In genomic region chr6:51172331-51172791, GRCm38 (mm10) we compare ENCODE assay signal across 7 mouse cellular contexts.
DNase-seq lines count a peak whose midpoint lies in the region; ATAC-seq and TF ChIP-seq lines count a peak whose summit lies in the region.

No protein-coding gene starts in this region.

- TF ChIP-seq CTCF in C2C12 (IDR thresholded peaks at IDR 0.05; ENCODE audit: control insufficient read depth, insufficient read depth, insufficient read length) (no peak), G1E (IDR thresholded peaks at IDR 0.05; ENCODE audit: low read depth, low read length) (no peak)
- TF ChIP-seq CTCF in small intestine, adult 2 months (IDR thresholded peaks at IDR 0.05; ENCODE audit: extremely low read depth, insufficient read length, insufficient replicate concordance, low read depth, low read length), result no peak

- H3K4me2 ChIP-seq in liver, embryonic 11.5 days, result peak overlapping the region; percentile 88

- no peaks in the 10 kb centered on the region for H3K79me3 ChIP-seq in C2C12 (ENCODE audit: low read depth)

- DNase-seq in G1E (ENCODE audit: low spot score), result no peak
- DNase-seq in heart, postnatal 10 days, result peak; percentile 58 to 64
- DNase-seq in liver, embryonic 11.5 days (ENCODE audit: low spot score), result peak; percentile 52
- DNase-seq in layer of hippocampus, adult 9-11 months, result no peak
- no peak for DNase-seq in yolk sac, embryonic 10.5 days (ENCODE audit: low spot score)

- peak overlapping the region; percentile 63 for H3ac ChIP-seq in C2C12 (ENCODE audit: control insufficient read depth, insufficient read length, low read depth)

- intact Hi-C loops in heart, postnatal 10 days (cut with DNase I), result loop anchor here (5.0 kb wide), 1 partner anchor 990 kb away; the partner anchor contains the start of gene Hoxa2

- H3K27me3 ChIP-seq in C2C12 (ENCODE audit: control insufficient read depth, insufficient read depth, insufficient read length), result no peaks in the 10 kb centered on the region
- H3K27me3 ChIP-seq in G1E (ENCODE audit: insufficient read depth, low read length), result no peaks in the 10 kb centered on the region
- peaks cover 37% of the 10 kb centered on the region for H3K27me3 ChIP-seq in liver, embryonic 11.5 days (replicated peaks; ENCODE audit: control insufficient read depth, insufficient read depth, low read length)
- H3K27me3 ChIP-seq in small intestine, adult 2 months (ENCODE audit: control insufficient read depth, insufficient read depth, low read length), result peaks cover 75% of the 10 kb centered on the region

- WGBS in liver, embryonic 11.5 days, result 8% methylated on average over 12 of the region's 12 CpGs
- 9% methylated on average over 12 of the region's 12 CpGs for WGBS in small intestine, adult 2 months

- ATAC-seq in G1E (ENCODE audit: extremely low read depth, insufficient number of reproducible peaks, low FRiP score, poor library complexity, severe bottlenecking), result no peak
- ATAC-seq in liver, embryonic 11.5 days (replicated peaks; ENCODE audit: low FRiP score), result peak; percentile 38; the same call in 1 of the 2 replicates

- H3K36me3 ChIP-seq in C2C12 (ENCODE audit: control insufficient read depth, insufficient read depth) (no peaks in the 10 kb centered on the region), G1E (replicated peaks) (no peaks in the 10 kb centered on the region)
- H3K36me3 ChIP-seq in liver, embryonic 11.5 days (ENCODE audit: control insufficient read depth, insufficient read depth, low read length), result no peaks in the 10 kb centered on the region
- no peaks in the 10 kb centered on the region for H3K36me3 ChIP-seq in small intestine, adult 2 months (ENCODE audit: control insufficient read depth, insufficient read depth, low read length)

- no peak for TF ChIP-seq POLR2A in small intestine, adult 2 months (IDR thresholded peaks at IDR 0.05; ENCODE audit: low read depth, low read length)

- H3K9me3 ChIP-seq in G1E (replicated peaks), result no peaks in the 10 kb centered on the region
- no peaks in the 10 kb centered on the region for H3K9me3 ChIP-seq in liver, embryonic 11.5 days (ENCODE audit: control insufficient read depth, low read length)

- H3K27ac ChIP-seq in liver, embryonic 11.5 days (ENCODE audit: low read depth, low read length), result peak overlapping the region; percentile 81
- H3K27ac ChIP-seq in small intestine, adult 2 months (ENCODE audit: insufficient read depth, low read depth, low read length), result peak overlapping the region; percentile 51

- H3K79me2 ChIP-seq in C2C12 (ENCODE audit: control insufficient read depth, insufficient read depth), result no peaks in the 10 kb centered on the region

- H3K9ac ChIP-seq in liver, embryonic 11.5 days (ENCODE audit: low read depth, low read length), result peak overlapping the region; percentile 68

- H3K4me3 ChIP-seq in C2C12 (ENCODE audit: insufficient read depth, poor library complexity, severe bottlenecking) (peak overlapping the region; percentile 12), G1E (ENCODE audit: low read depth, low read length) (peak overlapping the region; percentile 70; the same call in 1 of the 2 replicates)
- peak overlapping the region; percentile 45 for H3K4me3 ChIP-seq in liver, embryonic 11.5 days (ENCODE audit: low read depth, low read length)
- peak overlapping the region; percentile 19; the same call in 1 of the 2 replicates for H3K4me3 ChIP-seq in small intestine, adult 2 months (ENCODE audit: low read depth, low read length)

- H3K4me1 ChIP-seq in G1E (ENCODE audit: insufficient read depth, low read depth, low read length), result peaks cover 61% of the 10 kb centered on the region
- peaks cover 13% of the 10 kb centered on the region for H3K4me1 ChIP-seq in liver, embryonic 11.5 days (replicated peaks; ENCODE audit: control insufficient read depth, insufficient read depth, low read length)
- H3K4me1 ChIP-seq in small intestine, adult 2 months (ENCODE audit: control insufficient read depth, insufficient read depth, insufficient read length, low read length), result peaks cover 8% of the 10 kb centered on the region

TF ChIP-seq in C2C12, 6 proteins besides CTCF, POLR2A, EP300 and RAD21:
- TF ChIP-seq USF1 (IDR thresholded peaks at IDR 0.05; ENCODE audit: low read depth) (no peak), MAX (IDR thresholded peaks at IDR 0.05) (no peak), FOSL1 (IDR thresholded peaks at IDR 0.05; ENCODE audit: insufficient read depth, low read length, poor library complexity, severe bottlenecking) (no peak), MYOG (IDR thresholded peaks at IDR 0.05; ENCODE audit: control insufficient read depth, extremely low read depth, insufficient read length) (no peak), MYOD1 (IDR thresholded peaks at IDR 0.05; ENCODE audit: control insufficient read depth, insufficient read length, low read depth) (no peak), CEBPB (IDR thresholded peaks at IDR 0.05; ENCODE audit: low read depth) (no peak)

Comparison
In these comparisons a context has a peak if more than half of its experiments do, and no peak if none do; other contexts are left out.
1. H3K4me3 ChIP-seq: peak in every context shown above with its lines; median percentile 70 in G1E; 45 in liver, embryonic 11.5 days; 19 in small intestine, adult 2 months; 12 in C2C12.
2. DNase-seq: peak in heart, postnatal 10 days (2 of 2) and liver, embryonic 11.5 days (single experiment); none in G1E (single experiment), layer of hippocampus, adult 9-11 months (single experiment) and yolk sac, embryonic 10.5 days (single experiment).